Mouse (Mus musculus): ENCODE measurements at regions not wholly inside any gene's neighbourhood (a gene's known extent, or its start where the extent isn't known, plus 50 kb on each side); places are given as distances from the start of the nearest gene placed in this dataset.
A peak's percentile ranks its signal among the peaks of the same experiment; 100 is the strongest.

DNA sequence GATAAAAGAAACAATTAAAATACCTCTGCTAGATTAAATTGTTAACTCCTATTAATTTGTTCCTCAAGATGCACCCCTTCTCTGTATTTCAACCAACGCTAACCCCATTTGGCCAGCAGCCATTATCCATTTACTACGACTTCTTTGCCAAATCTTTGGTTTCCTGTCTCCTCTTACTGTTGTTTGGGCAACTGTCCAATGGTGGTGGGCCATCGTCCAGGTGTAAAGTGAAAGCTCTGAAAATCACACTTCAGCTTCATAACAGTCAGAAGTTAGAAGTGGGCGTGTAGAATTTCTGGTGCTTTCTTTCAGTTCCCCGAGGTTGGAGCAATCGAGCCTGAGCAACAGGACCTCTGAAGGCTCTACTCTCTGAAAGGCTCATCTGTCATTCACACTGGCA, 66.8 kb upstream of the Zbtb20 start:
- no peak for DNase-seq

DNA sequence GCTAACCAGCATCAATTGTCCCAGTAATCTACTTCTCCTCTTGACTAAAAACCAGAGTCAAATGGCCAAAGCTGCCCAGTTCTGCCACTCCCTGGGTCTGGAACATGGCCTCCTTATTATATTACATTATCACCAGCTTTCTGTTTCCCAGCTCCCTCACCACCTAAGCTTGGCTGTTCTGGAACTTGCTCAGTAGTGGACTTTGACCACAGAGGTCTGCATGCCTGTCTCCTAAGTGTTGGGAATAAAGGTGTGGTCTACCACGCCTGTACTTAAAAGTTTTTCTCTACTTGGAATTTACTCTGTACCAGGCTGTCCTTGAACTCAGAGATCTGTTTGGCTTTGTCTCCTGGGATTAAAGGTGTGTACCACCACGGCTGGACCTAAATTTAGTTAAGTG, 68.1 kb upstream of the Zbtb20 start:
- no peak for DNase-seq

GRCm38 (mm10) chr16:42803609-42804008, 72.1 kb upstream of the Zbtb20 start:
- no peak for DNase-seq

DNA sequence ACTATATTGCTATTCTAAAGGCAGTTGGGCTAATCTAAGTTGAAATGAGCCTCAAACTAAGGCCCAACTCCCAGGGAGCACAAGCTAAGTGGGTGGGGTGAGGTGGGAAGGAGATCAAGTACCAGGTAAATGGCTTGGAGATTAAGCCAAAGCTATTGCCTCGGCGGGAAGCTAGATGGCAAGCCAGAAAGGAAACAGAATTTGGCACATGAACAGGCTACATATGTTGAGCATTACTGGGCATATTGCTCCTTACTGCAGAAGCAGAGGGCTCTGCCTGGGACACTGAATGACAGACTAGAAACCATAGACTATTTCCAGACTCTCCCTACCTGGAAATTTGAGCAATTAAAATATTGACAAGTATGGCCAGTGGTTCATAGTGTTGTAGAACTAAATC, 83.1 kb upstream of the Zbtb20 start:
- DNase-seq, result no peak

- DNase-seq, result no peak
These were observed 91.0 kb upstream of the Zbtb20 start for GRCm38 (mm10) chr16:42784712-42785111.

- no peak for DNase-seq
These were observed 91.7 kb upstream of the Zbtb20 start for GRCm38 (mm10) chr16:42784031-42784430.

- peak; percentile 72 for DNase-seq
These were observed 93.5 kb upstream of the Zbtb20 start for GRCm38 (mm10) chr16:42782091-42782679.

- peak; percentile 64 for DNase-seq
These were observed 94.3 kb upstream of the Zbtb20 start for GRCm38 (mm10) chr16:42781096-42782071.

DNA sequence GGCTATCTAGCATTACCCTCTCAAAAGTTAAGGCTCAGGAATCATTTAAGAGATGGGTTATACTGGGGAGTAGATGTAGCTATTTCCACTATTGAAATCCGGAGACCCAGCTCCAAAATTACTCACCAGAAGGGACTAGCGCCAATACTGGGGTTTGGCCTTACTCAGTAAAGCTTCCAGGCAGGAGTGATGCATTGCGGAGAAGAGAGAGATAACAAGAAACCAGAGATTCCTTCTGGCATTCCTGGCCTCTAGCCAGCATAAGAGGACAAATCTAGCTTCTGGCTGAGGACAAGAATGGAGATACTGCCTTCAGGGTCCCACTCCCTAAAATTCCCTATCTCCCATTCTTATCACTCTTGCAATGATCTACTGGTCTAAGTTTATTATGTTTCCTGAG, 95.7 kb upstream of the Zbtb20 start:
- DNase-seq, result peak; percentile 4

- no peak for DNase-seq
These were observed 103.0 kb upstream of the Zbtb20 start for GRCm38 (mm10) chr16:42772640-42773039.

GRCm38 (mm10) chr16:42770199-42770598, 105.5 kb upstream of the Zbtb20 start:
- DNase-seq, result no peak

DNA sequence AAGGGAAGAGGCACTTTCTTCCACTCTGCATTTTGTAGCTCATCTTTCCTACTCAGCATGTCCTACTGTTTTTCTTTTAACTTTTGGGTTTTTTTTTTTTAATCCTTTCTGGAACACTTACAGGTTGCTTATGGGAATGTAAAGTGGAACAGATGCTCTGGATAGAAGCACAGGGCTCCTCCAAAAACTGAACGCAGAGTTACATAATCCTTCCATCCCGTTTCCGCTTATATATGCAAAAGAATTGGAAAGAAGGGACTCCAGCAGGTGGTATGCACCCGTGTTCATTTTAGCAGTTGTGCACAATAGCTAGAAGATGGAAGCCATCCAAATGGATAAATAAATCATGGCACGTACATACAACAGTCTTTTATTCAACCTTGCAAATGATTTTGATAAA, 127.0 kb upstream of the Zbtb20 start:
- no peak for DNase-seq

GRCm38 (mm10) chr16:42745943-42746675, 129.6 kb upstream of the Zbtb20 start:
- peak; percentile 14 for DNase-seq

DNA sequence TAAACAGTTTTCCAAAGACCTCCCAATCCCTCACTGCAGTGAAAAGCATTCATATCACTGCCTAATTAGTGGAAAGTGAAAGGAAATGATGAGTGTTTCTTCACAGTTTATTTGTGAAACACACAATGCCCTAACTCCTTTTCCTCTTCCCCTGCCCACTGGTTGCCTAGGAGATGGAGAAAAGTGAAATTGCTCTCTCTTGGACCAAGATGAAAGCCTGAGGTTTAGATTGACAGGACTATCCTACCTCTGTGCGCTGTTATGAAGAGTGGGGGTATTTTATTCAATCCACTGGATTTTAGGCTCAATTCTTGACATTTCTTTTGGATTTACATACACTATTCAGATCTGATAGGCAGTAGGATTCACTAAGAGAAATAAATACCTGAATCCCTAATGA, 132.1 kb upstream of the Zbtb20 start:
- no peak for DNase-seq

DNA sequence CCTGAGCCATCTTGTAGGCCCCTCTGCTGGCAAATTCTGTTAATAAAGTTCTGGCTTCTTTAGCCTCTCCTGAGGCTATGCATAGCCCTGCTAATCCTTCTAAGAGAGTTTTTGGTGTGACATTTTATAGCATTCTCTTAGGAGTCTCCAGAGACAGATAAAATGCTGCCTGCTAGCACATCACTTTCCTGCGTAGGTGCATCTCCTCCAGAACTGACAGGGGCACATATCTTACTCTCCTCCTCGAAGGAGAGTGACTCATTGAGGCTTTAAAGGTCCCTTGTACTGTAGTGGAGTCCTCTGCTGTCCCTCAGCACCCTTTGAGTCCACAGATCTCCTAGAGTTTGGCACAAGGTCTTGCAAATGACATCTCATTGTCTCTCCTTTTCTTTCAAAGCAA, 132.6 kb upstream of the Zbtb20 start:
- no peak for DNase-seq

GRCm38 (mm10) chr16:42727826-42728225, 147.9 kb upstream of the Zbtb20 start:
- no peak for DNase-seq

GRCm38 (mm10) chr16:42719915-42720314, 155.8 kb upstream of the Zbtb20 start:
- no peak for DNase-seq

DNA sequence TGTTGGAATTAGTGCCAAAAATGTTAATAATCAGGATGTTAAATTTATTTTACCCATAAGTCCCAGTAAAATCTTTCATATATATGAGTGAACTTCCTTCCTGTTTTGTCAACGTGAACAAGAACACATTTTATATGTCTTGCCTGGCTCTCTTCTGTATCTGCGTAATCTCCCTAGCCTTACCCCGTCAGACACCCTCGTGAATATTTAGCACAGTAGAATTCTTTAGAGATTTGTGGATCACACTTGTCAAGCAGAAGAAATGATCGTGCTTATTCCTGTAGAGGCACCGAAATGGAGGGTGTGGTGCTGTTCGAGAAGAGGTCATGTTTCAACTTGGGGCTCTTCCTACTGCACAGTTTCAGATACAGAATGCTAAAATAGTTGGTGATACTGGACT, 157.2 kb upstream of the Zbtb20 start:
- peak; percentile 2 for DNase-seq

DNA sequence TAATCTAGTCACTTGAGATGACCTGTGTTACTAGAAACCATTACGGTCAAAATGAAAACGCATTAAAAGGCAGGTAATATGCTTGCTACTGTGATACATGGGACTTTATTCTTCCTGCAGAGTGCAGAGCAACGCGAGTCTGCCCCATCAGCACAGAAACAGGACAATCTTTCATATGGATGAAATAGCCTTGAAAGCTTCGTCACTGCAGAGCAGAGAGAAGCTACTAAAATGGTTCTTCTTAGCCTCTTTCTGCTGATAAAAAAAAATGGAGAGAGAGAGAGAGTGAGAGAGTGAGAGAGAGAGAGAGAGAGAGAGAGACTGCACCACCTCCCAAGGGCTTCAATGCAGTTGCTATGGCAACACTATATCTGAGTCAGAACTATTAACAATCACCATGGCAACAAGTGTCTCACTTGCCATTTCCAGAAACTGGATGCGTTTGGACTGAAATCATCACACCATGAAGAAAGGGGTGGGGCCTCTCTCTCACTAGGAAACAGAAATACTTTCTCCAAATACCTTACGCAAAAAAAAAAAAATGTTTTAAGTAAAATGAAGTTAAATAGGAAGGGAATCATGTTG, 157.8 kb upstream of the Zbtb20 start:
- peak; percentile 79 for DNase-seq

GRCm38 (mm10) chr16:42717075-42717827, 158.4 kb upstream of the Zbtb20 start:
- DNase-seq, result peak; percentile 5

DNA sequence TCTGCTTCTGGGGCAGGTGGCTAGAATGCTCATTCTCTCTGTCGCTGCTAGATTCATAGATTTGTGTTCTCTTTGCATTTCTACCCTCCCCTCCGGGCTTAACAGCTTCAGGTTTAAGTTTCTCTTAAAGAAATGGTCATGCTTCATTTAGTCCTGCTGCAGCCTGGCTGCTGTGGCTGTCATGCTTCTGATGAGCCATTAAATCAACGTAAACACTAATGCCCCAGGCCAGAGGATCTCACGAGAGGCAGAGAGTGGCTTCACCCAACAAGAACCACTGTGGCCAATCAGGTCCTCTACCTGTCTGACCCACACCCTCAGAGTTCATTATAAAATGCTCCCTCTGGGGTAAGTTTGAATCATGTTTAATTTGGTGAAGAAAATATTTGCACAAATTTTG, 173.0 kb upstream of the Zbtb20 start:
- peak; percentile 43 for DNase-seq

DNA sequence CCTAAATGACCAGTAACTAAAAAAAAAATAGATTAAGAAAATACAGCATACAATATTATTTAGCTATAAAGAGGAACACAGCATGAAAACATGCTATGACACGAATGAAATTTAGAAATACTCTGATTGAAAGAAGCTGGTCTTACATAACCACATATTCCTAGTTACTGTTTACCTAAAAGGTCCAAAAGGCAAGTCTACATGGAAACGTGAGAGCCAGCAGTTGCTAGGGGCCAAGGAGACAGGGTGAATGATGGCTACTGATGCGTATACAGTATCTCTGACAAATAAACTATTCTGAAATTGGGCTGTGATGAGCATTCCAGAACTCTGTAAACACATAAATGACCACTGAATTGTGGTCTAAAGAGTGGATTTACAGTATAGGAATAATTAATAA, 194.5 kb upstream of the Zbtb20 start:
- no peak for DNase-seq

GRCm38 (mm10) chr16:42677211-42677610, 198.5 kb upstream of the Zbtb20 start:
- DNase-seq, result no peak
